Mouse (Mus musculus) liver, adult 2 months (tissue): ENCODE data around the gene Dph7. TPM values are rescaled to one million over a fixed set of nuclear protein-coding genes. Genes with fewer than 3 reads are reported as not detected.
"Not testable (repeated sequence)": the region's sequence is repeated elsewhere in the genome, so short reads cannot be mapped to it uniquely, and the experiment has no call there.

Experiments used
- DNase-seq: peaks from one replicate; pipeline ENCODE4 v3.0.0-alpha.2; 2011; ENCODE audit warnings: low read depth, low spot score; ENCODE audit errors: extremely low read depth
- H3K27ac ChIP-seq: fragments of 200-500 bp; replicated peaks from 2 replicates; pipeline ENCODE4 v1.5.1; 2012; ENCODE audit warnings: low read depth, mild to moderate bottlenecking, control low read depth, inconsistent platforms, low read length; ENCODE audit not compliant: insufficient read depth
- H3K27me3 ChIP-seq: fragments of 200-500 bp; 2 replicates; pipeline ENCODE4 v1.6.1; 2012; ENCODE audit warnings: mild to moderate bottlenecking, moderate library complexity, low read length, inconsistent platforms; ENCODE audit not compliant: control insufficient read depth, insufficient read depth
- H3K36me3 ChIP-seq: fragments of 200-500 bp; 2 replicates; pipeline ENCODE4 v1.6.1; 2012; ENCODE audit warnings: low read length, inconsistent platforms; ENCODE audit not compliant: control insufficient read depth, insufficient read depth
- H3K4me1 ChIP-seq: fragments of 200-500 bp; 2 replicates; pipeline ENCODE4 v1.6.1; 2011; ENCODE audit warnings: low read length; ENCODE audit not compliant: control insufficient read depth, insufficient read depth
- H3K4me3 ChIP-seq: fragments of 200-500 bp; 2 replicates; pipeline ENCODE4 v1.5.1; 2011; ENCODE audit warnings: low read depth, mild to moderate bottlenecking, control low read depth, low read length, moderate library complexity; ENCODE audit not compliant: insufficient read depth
- H3K79me2 ChIP-seq: fragments of 200-500 bp; 2 replicates; pipeline ENCODE4 v1.6.1; 2012; ENCODE audit warnings: inconsistent platforms, mild to moderate bottlenecking, low read length, moderate library complexity; ENCODE audit not compliant: control insufficient read depth, insufficient read depth
- H3K9ac ChIP-seq: fragments of 200-500 bp; 2 replicates; pipeline ENCODE4 v1.6.1; 2012; ENCODE audit warnings: low read depth, mild to moderate bottlenecking, control low read depth, inconsistent platforms, low read length
- CTCF ChIP-seq: fragments of 200-500 bp; IDR thresholded peaks from 2 replicates; pipeline ENCODE4 v1.5.1; 2011; ENCODE audit warnings: low read depth, low read length, control low read depth
- POLR2A ChIP-seq: fragments of 200-500 bp; IDR thresholded peaks from 2 replicates; pipeline ENCODE4 v1.6.1; 2011; ENCODE audit warnings: low read length, control low read depth; ENCODE audit not compliant: insufficient read depth; ENCODE audit errors: extremely low read depth
- WGBS: fragments of 180-500 bp; shearing (Covaris S2); methylation state at CpG from one replicate; pipeline ENCODE4 v1.1.7; 2018; 5-methylcytosine and 5-hydroxymethylcytosine counted together
- polyA plus RNA-seq: library from polyadenylated mRNA; depleted of rRNA; stranded (reverse); fragments of >200 nt; gene quantifications from 2 replicates; pipeline ENCODE4 v1.2.3, GENCODE M21; 2012
- total RNA-seq: library from RNA; depleted of rRNA; stranded (reverse); fragments of >200 nt; gene quantifications from 2 replicates; pipeline ENCODE4 v1.2.3, GENCODE M21; 2014

Dph7 gene
- total and polyA plus RNA-seq, 2 experiments = 3.9 to 4.6 TPM

DNA sequence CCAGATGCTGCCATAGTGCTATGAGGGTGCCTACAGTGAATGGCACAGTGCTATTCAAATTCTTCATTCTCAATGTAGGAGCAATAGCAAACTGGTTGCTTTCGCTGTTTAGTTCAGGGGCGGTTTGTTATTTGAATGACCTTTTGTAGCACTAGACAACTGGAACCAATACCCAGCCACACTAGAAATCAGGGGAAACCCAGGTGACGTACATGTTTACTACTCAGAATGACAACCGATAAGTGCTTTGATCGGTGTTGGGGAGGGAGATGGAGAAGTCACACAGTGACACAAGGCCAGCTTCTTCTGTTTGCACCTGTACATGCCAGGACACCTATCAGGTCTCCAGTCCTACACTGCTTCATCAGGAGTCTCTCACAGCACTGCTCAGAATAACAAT is 32.6 kb upstream of the Dph7 start:
- no peak overlapping the region for H3K4me3 ChIP-seq
- 95% methylated on average over 5 of the region's 5 CpGs for WGBS
- H3K27me3 ChIP-seq = no peaks in the 10 kb centered on the region
- TF ChIP-seq POLR2A (no peak), CTCF (no peak)
- H3K36me3 ChIP-seq = no peaks in the 10 kb centered on the region
- H3K27ac ChIP-seq = no peak overlapping the region
- no peaks in the 10 kb centered on the region for H3K79me2 ChIP-seq
- no peak for DNase-seq
- H3K4me1 ChIP-seq = no peaks in the 10 kb centered on the region
- H3K9ac ChIP-seq = no peak overlapping the region

DNA sequence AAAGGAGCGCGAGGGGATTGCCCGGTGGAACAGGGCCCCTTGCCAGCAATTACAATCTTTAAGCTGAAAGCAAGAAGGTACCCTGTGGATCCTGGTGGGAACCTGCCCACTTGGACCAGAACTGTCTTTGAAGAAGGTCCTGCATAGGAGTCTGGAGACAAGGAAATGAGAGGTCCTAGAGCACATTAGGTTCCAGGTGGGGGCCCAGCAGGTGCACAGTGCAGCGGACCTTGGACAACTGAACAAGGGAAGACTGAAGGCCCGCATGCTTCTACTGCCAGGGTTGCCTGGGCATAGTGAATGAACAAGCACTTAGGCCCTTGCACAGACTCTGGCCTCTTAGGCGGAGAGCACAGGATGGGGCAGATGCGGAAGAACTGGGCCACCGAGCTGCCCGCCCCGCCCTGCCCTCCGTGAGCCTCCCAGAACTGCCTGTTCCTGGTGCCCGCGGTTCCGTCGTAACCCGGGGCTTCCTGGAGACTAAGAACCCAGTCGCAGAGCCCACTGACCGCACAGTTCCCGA is 27.7 kb upstream of the Dph7 start:
- Histone ChIP-seq H3K9ac (peak overlapping the region; percentile 81), H3K79me2 (no peaks in the 10 kb centered on the region), H3K4me3 (peak overlapping the region; percentile 73), H3K4me1 (no peaks in the 10 kb centered on the region), H3K36me3 (no peaks in the 10 kb centered on the region), H3K27ac (no peak overlapping the region), H3K27me3 (no peaks in the 10 kb centered on the region)
- peak; percentile 12 for DNase-seq
- TF ChIP-seq CTCF (no peak), POLR2A (no peak)
- 21% methylated on average over 19 of the region's 19 CpGs for WGBS

DNA sequence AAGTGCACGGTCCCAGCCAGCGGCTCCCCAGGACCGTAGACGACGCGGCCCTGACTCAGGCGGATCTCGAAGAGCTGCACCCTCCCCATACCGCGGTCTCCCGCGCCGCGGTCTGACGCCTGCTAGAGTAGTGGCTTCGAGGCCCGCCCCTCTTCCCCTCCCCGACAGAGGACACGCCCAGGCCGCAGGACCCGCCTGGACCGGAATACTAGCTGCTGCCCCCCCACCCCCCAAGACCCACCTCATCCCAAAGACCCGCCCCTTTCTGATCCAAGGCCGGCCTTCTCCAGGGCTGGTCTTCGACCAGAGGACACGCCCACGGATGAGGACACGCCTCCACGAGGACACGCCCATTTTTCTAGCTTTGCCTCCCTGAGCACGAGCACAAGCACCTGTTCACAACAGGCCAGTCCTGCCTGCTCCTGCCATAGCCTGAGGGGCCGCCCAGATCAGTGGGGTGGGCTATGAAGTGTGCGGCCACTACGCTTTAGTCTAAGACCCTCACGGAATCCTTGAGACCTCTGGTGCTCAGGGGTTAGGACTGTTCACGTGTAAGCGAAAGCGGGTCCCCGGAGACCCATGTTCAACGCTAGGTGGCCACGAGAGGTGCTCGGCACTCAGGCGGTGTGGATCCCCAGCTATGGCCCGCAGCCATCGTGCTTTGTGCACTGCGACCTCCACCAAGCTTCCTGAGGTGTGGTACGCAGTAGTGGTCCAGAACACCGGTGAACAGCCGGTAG is 27.0 kb upstream of the Dph7 start, which contains the start of gene Arrdc1:
Gene Arrdc1, minus strand, starts transcription at position 196 of the 740 bp plus-strand sequence.
- TF ChIP-seq POLR2A (peak; percentile 60), CTCF (peak; percentile 76)
- Histone ChIP-seq H3K36me3 (no peaks in the 10 kb centered on the region), H3K27ac (peak within 1 kb of the TSS; percentile 11), H3K4me1 (no peaks in the 10 kb centered on the region), H3K27me3 (no peaks in the 10 kb centered on the region), H3K79me2 (no peaks in the 10 kb centered on the region), H3K4me3 (peak within 1 kb of the TSS; percentile 73), H3K9ac (peak within 1 kb of the TSS; percentile 81)
- DNase-seq = peak; percentile 92
- WGBS = under 1% methylated on average over 49 of the region's 49 CpGs

DNA sequence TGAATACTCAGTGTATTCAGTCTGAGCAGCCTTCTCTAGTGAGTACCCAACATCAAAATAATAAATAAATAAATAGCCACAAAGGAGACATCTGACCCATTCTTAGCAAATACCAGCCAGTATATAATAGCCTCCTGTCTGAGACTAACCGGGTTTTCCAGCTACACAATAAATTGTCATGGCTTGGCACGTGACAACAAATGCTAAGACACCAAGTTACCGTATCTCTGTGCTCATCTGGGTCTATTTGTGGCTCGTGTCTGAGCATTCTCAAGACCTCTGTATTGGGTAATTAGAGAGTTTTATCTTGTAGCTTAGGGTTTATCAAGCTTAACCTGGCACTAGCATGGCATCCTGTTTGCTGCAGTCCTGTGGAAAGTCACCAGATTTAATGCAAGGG is 20.1 kb upstream of the Dph7 start:
- WGBS = 84% methylated on average over 4 of the region's 4 CpGs
- no peak for TF ChIP-seq CTCF

DNA sequence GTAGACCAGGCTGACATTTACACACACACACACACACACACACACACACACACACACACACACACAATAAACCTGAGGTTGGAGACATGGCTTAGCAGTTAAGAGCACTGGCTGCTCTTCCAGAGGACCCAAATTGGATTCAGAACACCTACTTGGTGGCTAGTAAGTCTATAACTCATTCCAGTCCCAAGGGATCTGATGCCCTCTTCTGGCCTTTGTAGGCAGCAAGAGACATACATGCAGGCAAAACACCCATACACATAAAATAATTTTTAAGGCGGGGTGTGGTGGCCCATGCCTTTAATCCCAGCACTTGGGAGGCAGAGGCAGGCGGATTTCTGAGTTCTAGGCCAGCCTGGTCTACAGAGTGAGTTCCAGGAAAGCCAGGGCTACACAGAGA is 17.9 kb upstream of the Dph7 start:
- H3K79me2 ChIP-seq, H3K4me1 ChIP-seq, H3K27me3 ChIP-seq, H3K9ac ChIP-seq, H3K4me3 ChIP-seq, H3K27ac ChIP-seq, H3K36me3 ChIP-seq: not testable (repeated sequence)
- 33% methylated on average over 2 of the region's 2 CpGs for WGBS
- peak; percentile 69 for DNase-seq

More for the DNA sequence above, 20.1 kb upstream of the Dph7 start:
- Histone ChIP-seq H3K9ac (no peak overlapping the region), H3K4me3 (no peak overlapping the region), H3K27me3 (no peaks in the 10 kb centered on the region), H3K4me1 (no peaks in the 10 kb centered on the region), H3K27ac (no peak overlapping the region), H3K79me2 (no peaks in the 10 kb centered on the region), H3K36me3 (no peaks in the 10 kb centered on the region)
- DNase-seq = no peak
